Comparison of ENCODE assay signal across 9 mouse cellular contexts in the genomic region with DNA sequence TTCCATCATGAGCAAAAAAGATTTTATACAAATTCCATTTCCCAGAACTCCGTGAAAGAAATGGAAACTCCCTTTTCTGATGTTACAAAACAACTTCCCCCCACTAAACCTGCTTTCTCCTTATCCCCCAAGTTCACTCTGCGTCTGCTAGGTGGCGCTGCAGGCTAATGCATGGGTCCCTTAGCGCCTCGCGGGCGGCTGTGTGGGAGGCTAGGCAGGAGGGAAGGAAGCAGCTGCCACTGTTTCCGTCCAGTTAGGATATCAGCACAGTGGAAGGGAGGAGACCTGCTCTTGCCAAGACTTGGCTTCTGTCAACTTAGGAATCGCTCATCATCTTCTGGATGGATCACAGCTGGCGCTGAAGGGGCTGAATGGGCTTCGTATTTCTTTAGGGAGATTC. TPM values are rescaled to one million over a fixed set of nuclear protein-coding genes. Genes with fewer than 3 reads are reported as not detected.
DNase-seq lines count a peak whose midpoint lies in the region; ATAC-seq and TF ChIP-seq lines count a peak whose summit lies in the region.
"Had no signal": no experiment of that assay in that cellular context is flagged by ENCODE, and none has a peak within 500 bp of the region (broad histone marks: within the 10 kb centered on the region; RNA-seq: fewer than 3 reads in every experiment).

No protein-coding gene starts in this region.

- ATAC-seq in forebrain, postnatal 0 days = peak; percentile 93
- peak; percentile 96 for ATAC-seq in neural tube, embryonic 15.5 days (ENCODE audit: low FRiP score)

- H3K36me3 ChIP-seq in ES-Bruce4 (ENCODE audit: control insufficient read depth, insufficient read depth, low read length, poor library complexity, severe bottlenecking) = no peaks in the 10 kb centered on the region
- no peaks in the 10 kb centered on the region for H3K36me3 ChIP-seq in forebrain, postnatal 0 days (ENCODE audit: insufficient read depth)
- H3K36me3 ChIP-seq in neural tube, embryonic 15.5 days = no peaks in the 10 kb centered on the region

- H3K4me2 ChIP-seq in forebrain, postnatal 0 days (ENCODE audit: low read depth) = peak overlapping the region; percentile 41
- H3K4me2 ChIP-seq in neural tube, embryonic 15.5 days = peak overlapping the region; percentile 39

- WGBS in forebrain, postnatal 0 days = 4% methylated on average over 11 of the region's 11 CpGs
- WGBS in neural tube, embryonic 15.5 days = 4% methylated on average over 11 of the region's 11 CpGs

- no peak overlapping the region for H3K27ac ChIP-seq in ES-Bruce4 (ENCODE audit: insufficient read depth, low read length)
- H3K27ac ChIP-seq in forebrain, postnatal 0 days (ENCODE audit: low read depth, low read length) = no peak overlapping the region
- H3K27ac ChIP-seq in neural tube, embryonic 15.5 days (replicated peaks) = no peak overlapping the region
- H3K27ac ChIP-seq: macrophage had no signal

- H3K27me3 ChIP-seq in ES-Bruce4 (ENCODE audit: control insufficient read depth, insufficient read depth, low read length, poor library complexity, severe bottlenecking) = no peaks in the 10 kb centered on the region
- no peaks in the 10 kb centered on the region for H3K27me3 ChIP-seq in forebrain, postnatal 0 days (ENCODE audit: insufficient read depth, low read length)
- H3K27me3 ChIP-seq in neural tube, embryonic 15.5 days (replicated peaks) = no peaks in the 10 kb centered on the region

- peak; percentile 79 for TF ChIP-seq EP300 in ES-Bruce4 (IDR thresholded peaks at IDR 0.05; ENCODE audit: insufficient read depth, low read depth, low read length)

- peak; percentile 96 for TF ChIP-seq CTCF in ES-Bruce4 (IDR thresholded peaks at IDR 0.05; ENCODE audit: low read depth, low read length)
- TF ChIP-seq CTCF in forebrain, postnatal 0 days (IDR thresholded peaks at IDR 0.05; ENCODE audit: low read depth) = peak; percentile 100

- no peak overlapping the region for H3K4me3 ChIP-seq in ES-Bruce4 (ENCODE audit: low read depth, low read length)
- no peak overlapping the region for H3K4me3 ChIP-seq in forebrain, postnatal 0 days (ENCODE audit: low read depth, low read length)
- H3K4me3 ChIP-seq in neural tube, embryonic 15.5 days (replicated peaks) = no peak overlapping the region

- intact Hi-C loops in heart, postnatal 36 days (cut with DNase I) = loop anchor here (1.0 to 5.0 kb wide), 6 partner anchors 27 to 534 kb away; no protein-coding TSS in a partner anchor

- no peaks in the 10 kb centered on the region for H3K4me1 ChIP-seq in ES-Bruce4 (ENCODE audit: control insufficient read depth, insufficient read depth, low read length)
- no peaks in the 10 kb centered on the region for H3K4me1 ChIP-seq in forebrain, postnatal 0 days (ENCODE audit: insufficient read depth)
- H3K4me1 ChIP-seq in neural tube, embryonic 15.5 days = peaks cover 4% of the 10 kb centered on the region

- H3K9ac ChIP-seq in ES-Bruce4 (ENCODE audit: low read depth, poor library complexity, severe bottlenecking) = no peak overlapping the region
- H3K9ac ChIP-seq in forebrain, postnatal 0 days = 0 out of 2 replicates have a peak overlapping the region, but pooled peaks have one; percentile 6
- no peak overlapping the region for H3K9ac ChIP-seq in neural tube, embryonic 15.5 days (replicated peaks)

- H3K9me3 ChIP-seq in ES-Bruce4 (replicated peaks; ENCODE audit: control insufficient read depth, insufficient read depth, low read length, poor library complexity, severe bottlenecking) = no peaks in the 10 kb centered on the region
- H3K9me3 ChIP-seq in forebrain, postnatal 0 days (ENCODE audit: low read length) = no peaks in the 10 kb centered on the region
- no peaks in the 10 kb centered on the region for H3K9me3 ChIP-seq in neural tube, embryonic 15.5 days (replicated peaks)

- no peak for TF ChIP-seq POLR2A in ES-Bruce4 (IDR thresholded peaks at IDR 0.05; ENCODE audit: insufficient read depth, low read length)

- peak; percentile 70 for DNase-seq in cerebellum, adult 11 months
- peak; percentile 92 for DNase-seq in forebrain, postnatal 0 days
- DNase-seq in heart, postnatal 36 days = peak; percentile 93
- DNase-seq in layer of hippocampus, adult 18-20 months (ENCODE audit: low spot score in 2 of 2) = peak; percentile 87 to 94
- DNase-seq in lung, adult 18-20 months = peak; percentile 90 to 92
- peak; percentile 95 for DNase-seq in testis, postnatal 10 days (ENCODE audit: low spot score)

RNA-seq across cellular contexts. Expression of a gene that starts 34.9 kb away (rescaled TPM):
- 1.4 and 1.8 TPM in 2 replicates for polyA plus RNA-seq in ES-Bruce4 (2011; ENCODE audit: insufficient read depth, insufficient read length, low read depth, missing spikeins)
- 1.8 and 2.6 TPM in 2 replicates for total RNA-seq in forebrain, postnatal 0 days (2014; rRNA removed)
- polyA plus RNA-seq in forebrain, postnatal 0 days (2015; fragmentation: Nextera tagmentation; extraction: Ambion mirVana) = 1.1 and 1.7 TPM in 2 replicates
- total RNA-seq in heart, postnatal 36 days (2021) = 10 to 100 TPM; 10.3 to 10.4 TPM
- total RNA-seq in layer of hippocampus, adult 18-20 months (2021) = 1 to 10 TPM; 2.9 to 4.5 TPM
- 1.8 and 2.5 TPM in 2 replicates for polyA plus RNA-seq in neural tube, embryonic 15.5 days (2015; fragmentation: Nextera tagmentation; extraction: Ambion mirVana)
- polyA plus RNA-seq: macrophage had no signal
